Mouse (Mus musculus): ENCODE measurements around the gene Tex47.

DNA sequence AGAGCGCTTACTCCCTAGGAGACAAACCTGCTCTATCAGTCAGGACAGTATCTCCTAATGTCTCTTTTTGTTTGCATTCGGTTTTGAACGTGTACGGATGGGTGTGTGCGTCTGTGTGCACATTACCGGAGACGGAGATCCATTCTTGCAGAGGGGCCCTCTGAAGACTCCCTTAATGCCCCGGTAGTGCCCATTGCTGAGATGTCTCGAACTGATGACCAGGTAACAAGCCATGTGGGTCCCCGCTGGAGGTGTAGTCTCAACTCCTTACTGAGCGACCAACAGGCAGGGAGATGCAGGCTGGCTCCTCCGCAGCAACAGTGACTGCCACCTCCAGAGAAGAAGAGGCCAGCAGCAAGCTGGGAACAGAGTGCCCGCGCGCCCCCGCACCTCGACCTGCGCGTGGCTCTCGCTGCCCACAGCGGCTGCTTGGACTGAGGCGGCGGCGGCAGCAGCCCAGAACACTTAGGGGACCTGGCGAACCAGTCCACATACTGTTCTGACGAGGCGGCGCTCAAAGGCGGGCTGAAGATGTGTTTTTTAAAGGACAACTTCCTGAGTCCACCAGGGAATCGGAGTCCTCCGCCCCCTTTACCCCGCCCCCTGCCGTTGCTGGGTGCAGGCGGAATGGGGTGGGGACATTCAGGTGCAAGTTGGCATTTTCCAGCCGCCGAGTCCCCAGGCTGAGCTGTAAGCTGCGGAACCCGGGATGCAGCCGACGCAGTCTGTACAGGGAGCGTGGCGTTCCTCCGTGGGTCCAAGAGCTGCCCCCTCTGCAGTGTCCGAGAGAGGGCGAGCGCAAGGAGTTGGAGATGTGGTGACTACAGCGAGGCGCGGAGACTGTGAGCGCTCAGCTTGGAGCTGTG lies 40.5 kb downstream of the Tex47 start, which contains the start of gene Zfp804b:
- TF ChIP-seq POLR2A (IDR thresholded peaks at IDR 0.05; ENCODE audit: low read depth, low read length) (no peak), CTCF (IDR thresholded peaks at IDR 0.05; ENCODE audit: extremely low read depth, insufficient read depth, insufficient read length, insufficient replicate concordance) (no peak)

All from spleen, adult 2 months (tissue).